Mouse (Mus musculus) megakaryocyte, adult 5-6 weeks (primary cell): ENCODE results near the gene 1700003H04Rik. TPM values are rescaled to one million over a fixed set of nuclear protein-coding genes. Genes with fewer than 3 reads are reported as not detected.

Source experiments
- ATAC-seq: 2 replicates; pipeline ENCODE4 v1.8.0; 2016; ENCODE audit warnings: mild to moderate bottlenecking, inconsistent platforms; ENCODE audit not compliant: poor library complexity, severe bottlenecking
- total RNA-seq, 2 experiments: library from RNA; stranded (forward) in 1 of 2; stranded (reverse) in 1 of 2; fragments of 153-499, 151-499 nt in 1 of 2; fragments of 221-1000, 200-1000 nt in 1 of 2; gene quantifications; 2 replicates each; pipeline versions ENCODE4 v1.2.3 to v1.2.4; 2015 to 2017

1700003H04Rik gene
- not detected in 2 replicates for total RNA-seq (2015)
- not detected in 2 replicates for total RNA-seq (2017)

- ATAC-seq = no peak
Measured at GRCm38 (mm10) chr3:124581001-124581400, at the start of gene 1700003H04Rik. TSS of gene 1700003H04Rik (minus strand) at chr3:124581101.

DNA sequence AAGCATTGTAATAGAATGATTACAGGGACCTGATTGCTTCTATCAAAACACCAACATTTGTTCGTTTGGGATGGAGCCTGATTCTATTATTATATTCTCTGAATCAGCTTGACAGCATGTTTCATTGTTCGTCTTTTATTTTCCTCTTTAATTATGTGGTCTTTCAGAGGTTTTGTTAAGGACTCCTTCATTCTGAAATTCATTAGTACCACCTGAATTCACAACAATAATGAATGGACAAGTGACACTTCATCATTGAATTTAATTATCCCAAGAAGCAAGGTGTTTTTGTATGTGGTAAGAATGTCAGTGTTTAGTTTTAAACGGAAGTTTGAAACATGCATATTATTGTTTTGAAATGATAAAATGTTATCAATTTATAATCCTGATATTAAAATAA lies 42.1 kb upstream of the 1700003H04Rik start:
- ATAC-seq = no peak

DNA sequence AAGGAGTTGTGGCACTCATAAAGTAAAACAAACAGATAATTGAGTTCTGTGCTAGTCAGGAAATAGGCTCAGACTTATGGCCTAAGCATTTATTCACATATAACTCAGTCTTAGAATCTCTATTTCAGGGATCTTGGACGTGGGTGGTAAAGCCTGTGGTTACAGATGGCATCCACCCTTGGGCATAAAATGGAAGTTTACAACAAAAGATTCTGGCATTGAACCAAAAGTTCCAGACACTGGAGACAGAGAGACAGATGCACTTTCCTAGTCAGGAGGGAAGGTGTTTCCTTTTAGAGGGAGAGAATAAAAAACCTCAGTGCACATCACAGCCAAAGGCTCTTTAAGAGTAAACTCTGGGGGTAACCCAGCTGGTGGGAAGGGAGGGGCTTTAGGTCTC lies 32.4 kb upstream of the 1700003H04Rik start:
- no peak for ATAC-seq

GRCm38 (mm10) chr3:124609956-124610355 lies 29.1 kb upstream of the 1700003H04Rik start:
- no peak for ATAC-seq

DNA sequence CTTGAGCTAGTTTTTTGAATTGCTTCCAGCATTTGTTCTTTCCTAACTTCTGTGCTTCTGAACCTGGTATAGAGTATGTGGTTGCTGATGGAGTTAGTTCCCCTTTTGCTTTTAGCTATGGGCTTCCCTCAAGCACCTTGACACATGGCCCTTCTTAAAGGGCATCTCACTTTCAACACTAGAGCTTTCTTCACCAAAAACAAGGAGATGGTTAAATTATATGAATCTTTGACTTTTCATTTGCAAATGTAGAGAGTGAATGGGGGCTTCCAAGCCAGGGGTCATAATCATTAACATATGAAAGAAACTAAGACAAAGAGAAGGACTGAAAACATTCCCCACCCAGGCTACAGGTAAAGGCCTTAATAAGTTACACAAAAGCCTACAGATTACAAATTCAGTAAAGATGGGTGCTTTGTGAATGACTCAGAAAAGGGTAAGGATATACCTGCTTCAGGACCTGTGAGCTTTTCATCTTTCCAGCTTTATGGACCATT lies 25.2 kb upstream of the 1700003H04Rik start:
- ATAC-seq = no peak

- ATAC-seq = no peak
Measured at GRCm38 (mm10) chr3:124605518-124605917, 24.6 kb upstream of the 1700003H04Rik start.

DNA sequence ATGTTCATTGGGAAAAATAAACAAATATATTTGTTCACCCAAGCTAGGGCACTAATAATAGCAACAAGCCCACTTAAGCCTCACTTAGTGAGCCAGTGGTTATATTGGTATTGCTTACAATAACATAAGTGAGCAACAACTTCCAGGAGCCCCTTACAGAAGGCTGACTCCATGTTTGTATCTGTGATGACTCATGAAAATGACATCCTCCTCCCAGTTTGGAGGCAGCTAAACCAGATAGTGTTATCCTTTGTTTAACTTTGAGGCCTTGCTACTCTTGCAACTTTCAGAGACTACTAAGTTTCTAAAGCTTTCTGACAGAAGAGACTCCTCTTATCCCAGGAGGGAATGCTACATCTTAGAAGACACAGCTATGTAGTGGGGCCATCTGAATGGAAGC lies 16.9 kb upstream of the 1700003H04Rik start:
- no peak for ATAC-seq

DNA sequence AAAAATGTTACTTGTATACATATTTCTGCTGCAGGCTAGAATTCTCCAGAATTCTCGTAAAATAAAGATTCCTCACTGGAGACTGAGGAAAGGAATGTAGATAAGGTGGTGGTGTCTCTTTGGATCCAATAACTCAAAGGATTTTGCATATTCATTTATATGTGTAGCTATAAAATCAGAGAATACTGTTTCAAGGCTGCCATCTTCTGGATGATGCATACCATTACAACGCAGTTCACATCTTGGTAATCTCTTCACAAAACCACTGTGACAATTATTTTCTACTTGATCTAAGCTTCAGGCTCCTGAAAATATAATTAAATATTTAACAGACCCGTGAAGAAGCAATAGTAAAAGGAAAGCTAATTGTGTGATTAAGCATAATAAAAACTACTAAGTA lies 6.6 kb upstream of the 1700003H04Rik start:
- no peak for ATAC-seq

GRCm38 (mm10) chr3:124585761-124586160 lies 4.9 kb upstream of the 1700003H04Rik start:
- no peak for ATAC-seq

DNA sequence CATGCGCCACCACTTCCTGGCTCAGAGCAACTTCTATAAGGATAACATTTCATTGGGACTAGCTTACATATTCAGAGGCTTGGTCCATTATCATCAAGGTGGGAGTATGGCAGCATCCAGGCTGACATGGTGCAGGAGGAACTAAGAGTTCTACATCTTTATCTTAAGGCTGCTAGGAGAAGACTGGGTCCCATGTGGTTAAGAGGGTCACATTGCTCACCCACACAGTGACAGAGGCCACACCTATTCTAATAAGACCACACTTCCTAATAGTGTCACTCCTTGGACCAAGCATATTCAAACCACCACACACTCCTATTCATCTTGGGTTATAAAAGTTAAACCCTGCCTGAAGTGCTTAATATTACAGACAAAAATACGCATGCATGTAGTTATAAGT lies 23.6 kb downstream of the 1700003H04Rik start:
- ATAC-seq = no peak

GRCm38 (mm10) chr3:124555963-124556362 lies 24.9 kb downstream of the 1700003H04Rik start:
- ATAC-seq = no peak

GRCm38 (mm10) chr3:124555092-124555491 lies 25.8 kb downstream of the 1700003H04Rik start:
- ATAC-seq = no peak

GRCm38 (mm10) chr3:124548898-124549297 lies 32.0 kb downstream of the 1700003H04Rik start:
- ATAC-seq = no peak

DNA sequence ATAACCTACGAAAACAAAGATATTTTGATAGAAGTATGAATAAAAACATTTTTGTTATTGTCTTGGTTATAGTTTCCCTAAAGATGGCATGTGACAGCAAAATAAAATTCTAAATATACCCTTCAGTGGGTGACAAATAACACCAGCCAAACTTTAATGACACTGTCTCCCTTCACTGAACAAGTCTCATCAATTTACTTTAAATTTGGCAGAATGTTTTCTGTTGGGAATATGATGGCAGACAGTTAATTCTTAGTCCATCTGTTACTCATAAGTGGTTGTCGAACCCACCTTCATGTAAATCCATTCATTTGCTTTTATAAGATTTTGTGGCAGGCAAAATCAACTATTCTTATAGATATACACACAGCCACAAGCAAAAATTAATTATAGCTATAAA lies 42.6 kb downstream of the 1700003H04Rik start:
- no peak for ATAC-seq

- no peak for ATAC-seq
Measured at GRCm38 (mm10) chr3:124536602-124537001, 44.3 kb downstream of the 1700003H04Rik start.

DNA sequence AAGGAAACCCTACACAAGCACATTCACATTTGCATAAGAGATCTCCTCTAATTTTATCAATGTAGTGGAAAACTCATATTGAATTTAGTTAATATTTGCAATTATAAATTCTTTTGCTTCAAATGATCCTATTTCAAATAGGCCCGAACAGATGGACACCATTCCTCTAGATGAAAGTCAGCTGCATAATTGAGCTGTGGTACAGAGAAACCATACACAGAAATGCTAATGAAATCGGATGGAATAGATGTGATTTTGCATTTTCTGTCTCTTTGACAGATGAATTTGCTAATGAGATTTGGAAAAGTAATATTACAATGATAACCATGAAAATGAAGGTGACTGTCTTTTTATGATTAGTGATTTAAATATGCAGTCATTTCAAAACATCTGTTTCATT lies 62.1 kb downstream of the 1700003H04Rik start:
- ATAC-seq = no peak

Other genes starting within 250 kb of the 1700003H04Rik start
- not detected in 2 replicates for gene 1700006A11Rik, start 155.1 kb downstream of the 1700003H04Rik start, total RNA-seq (2015)
- gene 1700006A11Rik, start 155.1 kb downstream of the 1700003H04Rik start, total RNA-seq (2017) = not detected in 2 replicates